Mouse (Mus musculus): ENCODE measurements around the gene Rbms1. TPM values are rescaled to one million over a fixed set of nuclear protein-coding genes. Genes with fewer than 3 reads are reported as not detected.

The Rbms1 gene
- total RNA-seq, 2 experiments from 2014 or later = 93.4 to 102 TPM

DNA sequence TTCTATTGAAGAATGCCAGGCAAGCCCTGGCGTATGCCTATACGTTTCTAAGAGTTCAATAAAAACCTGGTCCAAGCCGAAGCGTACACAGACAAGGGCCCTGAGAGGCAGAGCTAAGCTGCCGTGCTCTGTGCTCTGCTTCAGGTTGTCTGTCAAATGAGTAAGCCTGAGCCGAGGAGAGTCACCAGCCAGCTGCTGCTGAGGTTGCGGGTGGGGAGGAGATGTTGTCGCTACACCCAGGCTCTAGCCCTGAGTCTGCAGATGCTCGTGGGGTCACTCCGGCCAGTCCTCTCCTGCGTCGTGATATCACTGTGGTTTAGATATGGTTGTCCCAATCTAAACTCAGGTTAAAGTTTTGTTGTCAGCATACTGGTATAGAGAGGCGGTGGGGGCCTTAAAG is 247.2 kb downstream of the Rbms1 start:
- no peak for DNase-seq (ENCODE audit: low spot score in 2 of 2)

DNA sequence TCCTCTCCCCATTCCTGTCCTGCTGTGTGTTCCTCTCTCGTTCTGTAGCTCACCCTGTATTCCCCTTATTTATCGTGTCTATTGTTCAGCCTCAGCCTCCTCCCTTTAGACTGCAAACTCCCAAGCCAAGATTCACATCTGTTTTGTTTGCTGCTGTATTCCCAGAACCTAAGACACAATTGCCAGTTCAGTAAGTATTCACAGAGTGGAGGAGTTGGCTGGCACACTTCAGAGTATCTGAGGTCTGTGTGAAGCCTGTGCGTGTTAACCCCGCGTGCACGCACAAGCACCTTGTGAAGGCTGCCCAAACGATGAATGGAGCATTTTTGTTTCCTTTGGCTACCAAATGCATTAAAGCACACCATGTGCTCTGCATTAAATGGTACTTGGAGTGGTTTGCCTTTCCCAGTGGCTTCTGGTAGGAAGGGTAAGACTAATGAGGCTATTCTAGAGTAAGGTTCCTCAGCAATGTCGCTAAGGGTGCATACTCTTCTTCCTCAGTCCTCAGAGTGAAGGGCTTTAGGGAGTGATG is 248.0 kb downstream of the Rbms1 start:
- DNase-seq (ENCODE audit: low spot score in 2 of 2) = no peak

DNA sequence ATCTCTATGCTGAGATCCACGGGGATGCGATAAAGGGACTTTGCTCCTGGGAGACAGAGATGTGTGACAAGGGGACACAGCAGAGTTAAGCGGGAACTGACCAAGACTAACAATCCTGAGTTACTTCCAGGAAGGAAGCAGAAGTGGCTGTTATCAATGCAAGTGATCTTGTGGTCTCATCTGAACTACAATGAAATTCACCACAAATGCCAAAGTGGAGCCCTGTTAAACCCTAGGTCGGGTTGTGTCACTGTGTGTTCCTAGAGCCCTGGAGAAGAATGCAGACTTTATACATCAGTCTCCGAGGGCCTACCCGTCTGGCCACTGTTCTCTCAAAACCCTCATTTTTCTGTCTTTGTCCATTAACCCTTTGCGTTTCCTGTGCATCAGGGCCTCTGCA is 248.5 kb downstream of the Rbms1 start:
- no peak for DNase-seq (ENCODE audit: low spot score in 2 of 2)

DNA sequence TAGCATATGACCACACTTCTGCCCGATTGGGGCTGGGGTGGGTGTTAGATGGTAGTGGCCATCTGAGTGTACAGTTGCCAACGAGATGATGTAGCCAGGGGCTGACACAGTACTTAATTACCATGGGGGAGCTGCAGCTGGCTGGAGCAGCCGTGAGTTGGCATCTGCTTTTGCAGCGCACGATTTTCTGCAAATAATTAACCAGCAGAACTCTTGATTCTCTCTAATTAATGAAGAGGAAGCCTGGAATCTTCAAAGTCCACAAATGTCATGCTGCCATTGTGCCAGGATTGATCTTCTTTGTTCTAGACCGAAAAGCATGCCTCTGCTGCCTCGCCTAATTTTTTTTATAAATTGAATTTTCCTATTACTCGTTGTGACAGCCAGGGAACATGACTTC is 249.1 kb downstream of the Rbms1 start:
- DNase-seq (ENCODE audit: low spot score in 2 of 2) = no peak

DNA sequence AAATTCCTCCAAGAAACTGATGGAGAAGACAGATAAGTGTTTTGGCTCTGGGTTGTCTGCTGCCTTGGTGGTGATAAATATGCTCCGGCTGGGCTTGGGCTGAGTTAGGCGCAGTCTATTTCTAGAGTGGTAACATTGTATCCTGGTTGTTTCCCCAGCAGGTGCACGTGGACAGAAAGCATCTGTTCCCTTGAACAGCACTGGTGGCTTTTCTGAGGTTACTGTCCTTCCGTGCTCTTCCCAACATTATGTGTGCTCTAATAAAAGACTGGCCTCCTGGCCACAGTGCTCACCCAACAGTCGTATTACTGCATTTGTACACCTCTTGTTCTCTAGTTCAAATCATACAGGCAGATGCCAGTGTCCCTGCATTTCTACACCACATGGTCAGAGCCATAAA is 250.1 kb downstream of the Rbms1 start:
- no peak for DNase-seq (ENCODE audit: low spot score in 2 of 2)

DNA sequence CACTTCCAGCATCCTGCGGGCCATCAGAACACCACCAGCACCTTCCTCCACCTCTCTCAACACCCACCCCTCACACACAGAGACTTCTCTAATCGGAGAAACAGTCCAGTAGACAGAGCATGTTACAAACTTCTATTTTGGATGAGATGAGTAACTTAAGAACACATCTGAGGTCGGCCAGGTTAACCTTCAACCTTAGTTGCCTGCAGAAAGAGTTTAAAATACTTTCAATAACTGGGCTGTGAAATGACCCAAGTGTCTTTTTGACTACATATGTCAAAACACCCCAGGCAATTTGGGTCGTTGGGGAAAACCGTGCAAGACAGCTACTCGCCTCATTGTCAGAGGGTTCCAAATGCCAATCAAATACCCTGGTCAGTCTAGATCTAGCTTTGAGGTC is 250.5 kb downstream of the Rbms1 start:
- DNase-seq (ENCODE audit: low spot score in 2 of 2) = no peak

DNA sequence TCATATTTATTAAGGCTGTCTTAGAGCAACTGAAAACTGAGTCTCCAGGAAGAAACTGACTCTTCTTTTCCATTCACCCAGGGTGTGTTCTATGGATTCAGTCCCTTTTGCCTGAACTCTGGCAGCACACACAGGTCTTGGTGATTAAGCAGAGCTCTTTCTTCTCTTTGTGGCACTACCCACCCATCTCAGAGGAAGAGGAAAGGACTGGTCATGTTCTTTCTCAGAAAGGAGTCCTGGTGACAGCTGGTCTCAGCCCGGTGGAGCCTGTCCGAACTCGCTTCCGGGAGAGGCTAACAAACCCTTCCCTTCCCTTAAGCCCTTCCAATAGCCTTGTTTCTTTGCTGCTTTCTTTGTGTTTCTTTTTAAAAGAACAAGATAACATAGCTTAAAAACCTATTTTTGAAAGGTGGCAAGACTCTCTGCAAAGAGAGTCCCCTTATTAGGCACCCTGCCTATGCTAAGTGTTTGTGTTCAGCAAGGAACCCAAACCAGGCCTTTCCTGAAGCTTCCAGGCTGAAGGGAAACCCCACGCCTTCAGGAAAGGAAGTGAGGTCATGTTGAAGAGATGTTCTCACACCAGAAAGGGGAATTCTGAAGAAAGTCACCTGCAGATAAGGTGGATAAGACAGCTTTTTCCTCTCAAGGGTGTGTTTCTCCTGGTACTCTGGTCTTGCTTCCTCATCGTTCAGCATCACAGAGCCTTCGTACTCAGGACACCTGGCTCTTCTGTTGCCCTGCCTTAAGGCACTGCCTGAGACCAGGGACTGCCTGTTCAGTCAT is 251.7 kb downstream of the Rbms1 start:
- no peak for DNase-seq (ENCODE audit: low spot score in 2 of 2)

DNA sequence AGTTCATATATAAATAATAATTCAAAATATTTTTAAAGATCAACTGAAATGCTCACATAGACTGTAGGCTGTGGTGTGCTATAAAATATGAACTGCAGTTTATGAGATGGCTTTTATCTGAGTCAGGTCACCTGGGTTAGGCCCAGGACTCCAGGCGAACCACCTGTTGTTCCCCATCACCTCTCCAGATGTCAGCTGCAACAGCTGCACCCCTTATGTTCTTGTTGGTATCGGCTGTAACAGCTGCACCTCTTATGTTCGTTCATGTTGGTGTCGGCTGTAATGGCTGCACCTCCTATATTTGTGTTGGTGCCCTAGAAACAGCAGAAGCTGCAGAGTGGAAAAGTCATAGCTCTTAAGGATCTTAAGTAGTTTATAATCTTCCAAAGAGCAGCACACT is 252.7 kb downstream of the Rbms1 start:
- DNase-seq (ENCODE audit: low spot score in 2 of 2) = no peak

DNA sequence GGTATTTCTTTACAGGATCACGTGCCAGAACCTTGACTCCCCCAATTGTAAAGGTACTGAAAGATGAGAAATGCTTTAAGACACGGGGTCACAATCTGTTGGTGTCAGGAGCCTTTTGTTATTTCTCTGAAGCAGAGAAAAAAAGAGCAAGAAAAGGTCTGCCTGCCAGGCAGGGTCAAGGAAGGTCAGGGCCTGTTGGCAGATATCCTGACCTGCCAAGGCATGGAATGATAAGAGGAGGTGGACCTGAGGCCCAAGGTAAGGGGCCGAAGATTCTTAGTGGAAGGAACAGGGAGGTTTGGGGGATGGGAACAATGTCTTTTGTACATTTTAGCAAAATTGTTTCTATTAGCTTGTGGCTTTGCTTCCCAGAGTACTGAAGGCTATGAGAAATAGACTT is 254.3 kb downstream of the Rbms1 start:
- no peak for DNase-seq (ENCODE audit: low spot score in 2 of 2)

DNA sequence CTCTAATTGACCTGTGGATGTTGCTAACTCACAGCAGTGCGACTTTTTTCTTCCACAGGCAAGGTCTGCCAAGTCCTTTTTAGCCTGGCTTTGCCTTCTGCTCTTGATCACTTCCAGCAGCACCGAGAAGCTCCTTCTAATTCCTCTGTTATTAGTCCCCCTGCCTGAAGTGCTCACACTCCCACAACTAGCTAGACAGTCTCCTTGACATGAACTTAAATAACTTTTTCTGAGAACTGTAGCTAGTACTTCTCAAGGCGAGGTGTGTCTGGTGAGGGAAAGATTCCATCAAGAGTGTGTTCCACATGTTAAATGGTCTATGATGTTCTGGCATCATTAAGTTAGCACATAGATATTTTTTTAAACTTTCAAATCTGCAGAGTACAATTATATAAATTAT is 256.1 kb downstream of the Rbms1 start:
- DNase-seq (ENCODE audit: low spot score in 2 of 2) = no peak

DNA sequence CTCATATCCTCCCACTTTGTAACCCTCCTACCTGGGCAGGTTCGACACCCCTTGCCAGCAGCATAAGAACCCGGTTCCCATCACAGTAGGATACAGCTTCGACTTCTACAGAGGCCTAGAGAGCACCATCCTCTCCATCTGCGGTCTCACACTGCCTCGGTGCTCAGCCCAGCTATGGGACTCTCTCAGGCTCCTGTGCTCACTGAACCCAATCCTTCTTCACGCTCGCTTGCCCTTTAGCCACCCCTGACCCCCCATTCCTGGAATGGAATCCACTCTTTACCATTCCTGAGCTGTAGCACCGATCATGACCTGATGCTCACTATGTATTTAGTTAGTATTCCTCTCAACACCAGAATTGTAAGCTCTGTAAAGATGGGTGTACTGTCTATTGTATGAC is 257.6 kb downstream of the Rbms1 start:
- DNase-seq (ENCODE audit: low spot score in 2 of 2) = no peak

DNA sequence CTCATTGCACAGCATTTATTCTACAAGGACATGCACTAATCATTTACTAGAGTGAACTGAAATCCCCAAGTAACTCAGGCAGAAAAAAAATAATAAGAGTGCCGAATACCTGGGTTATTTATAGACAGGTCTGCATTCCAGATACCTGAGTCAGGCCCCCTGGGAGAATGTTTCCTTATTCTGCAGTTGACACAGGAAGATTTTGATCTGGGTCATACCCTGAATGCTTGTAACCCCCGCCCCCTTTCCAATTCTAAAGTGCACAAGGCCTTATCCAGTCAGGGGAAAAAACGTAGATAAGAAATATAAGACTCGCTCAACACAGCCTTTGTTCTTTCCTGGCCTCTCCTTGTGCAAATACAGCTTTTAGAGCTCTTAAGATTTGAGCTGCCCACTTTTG is 259.7 kb downstream of the Rbms1 start:
- DNase-seq (ENCODE audit: low spot score in 2 of 2) = no peak

DNA sequence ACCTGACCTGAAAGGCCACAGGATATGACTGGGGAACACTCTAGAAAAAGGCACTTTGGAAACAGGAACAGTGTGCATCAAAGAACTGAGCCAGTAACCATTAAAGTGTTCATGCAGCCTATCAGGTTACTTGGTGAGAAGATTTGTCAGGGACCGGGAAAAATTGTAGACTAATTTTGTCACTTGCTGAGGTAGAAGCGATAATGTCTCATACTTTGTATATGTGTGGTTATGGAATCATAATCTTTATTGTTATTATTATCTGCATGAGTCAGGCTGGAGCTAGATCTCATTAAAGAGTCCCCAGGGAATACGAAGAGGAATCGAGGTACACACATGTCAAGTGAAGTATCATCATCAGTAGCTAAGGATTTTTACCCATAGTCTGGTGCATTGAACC is 262.0 kb downstream of the Rbms1 start:
- DNase-seq (ENCODE audit: low spot score in 2 of 2) = no peak

Other genes with a start within 250 kb of the Rbms1 start
- 1 to 10 TPM; 1.3 to 4.0 TPM for gene Itgb6, start 240.5 kb downstream of the Rbms1 start, total RNA-seq (2021)